Mouse (Mus musculus): Measurements from ENCODE around the gene Rpf1. TPM values are rescaled to one million over a fixed set of nuclear protein-coding genes. Genes with fewer than 3 reads are reported as not detected.

Gene Rpf1
- total RNA-seq (2021) = 10 to 100 TPM; 13.3 to 13.4 TPM
- long read RNA-seq, experiment 1, transcript Rpf1-201 (9 exons, 1,661 nt) = major isoform, 6 of 7 reads
- long read RNA-seq, experiment 1, partial matches to known transcripts = 1 of 7 reads
- long read RNA-seq, experiment 1, other reads (novel, unspliced or antisense) = 0 of 7 reads
- long read RNA-seq, experiment 2, transcript Rpf1-201 (9 exons, 1,661 nt) = major isoform, 7 of 7 reads
- long read RNA-seq, experiment 2, partial matches to known transcripts = 0 of 7 reads
- long read RNA-seq, experiment 2, other reads (novel, unspliced or antisense) = 0 of 7 reads

DNA sequence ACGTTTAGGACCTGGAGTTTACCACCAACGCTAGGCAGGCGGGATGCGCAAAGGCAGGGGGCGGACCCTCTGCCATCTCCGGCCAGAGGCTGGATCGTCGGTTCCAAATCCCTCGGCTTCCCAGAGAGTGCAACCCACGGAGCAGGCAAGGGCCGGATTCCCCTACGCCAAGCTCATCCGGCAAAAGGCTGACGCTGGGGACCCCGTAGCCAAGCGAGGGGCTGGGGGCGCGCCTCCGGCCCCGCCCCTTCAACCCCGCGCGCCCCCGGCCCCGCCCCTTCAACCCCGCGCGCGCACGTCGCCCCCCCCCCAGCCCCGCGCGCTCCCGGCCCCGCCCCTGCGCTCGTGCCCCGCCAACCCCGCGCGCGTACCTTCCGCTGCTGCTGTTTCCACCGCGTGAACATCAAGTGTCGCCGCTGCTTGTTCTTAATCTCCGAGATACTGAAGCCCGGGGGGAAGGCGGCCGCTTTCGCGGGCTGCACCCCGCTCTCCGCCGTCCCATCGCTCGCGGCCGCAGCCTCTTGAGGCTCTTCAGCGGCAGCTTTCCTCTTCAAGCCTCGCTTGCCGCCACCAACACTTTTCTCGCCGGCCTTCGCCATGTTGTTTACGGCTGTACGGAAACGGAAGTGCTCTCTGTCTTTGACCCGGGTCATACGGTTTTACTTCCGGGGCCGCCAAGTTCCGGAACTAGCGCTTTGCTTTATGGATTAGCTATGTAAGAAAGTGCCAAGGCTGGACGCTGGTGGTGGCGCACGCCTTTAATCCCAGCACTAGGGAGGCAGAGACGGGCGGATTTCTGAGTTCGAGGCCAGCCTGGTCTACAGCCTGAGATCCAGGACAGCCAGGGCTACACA, at the start of gene Rpf1:
Gene Rpf1 (minus strand): TSS at position 632 of the 854 bp plus-strand sequence.
- peak; percentile 92 for DNase-seq (ENCODE audit: low spot score)

GRCm38 (mm10) chr3:146570939-146571338, 49.7 kb upstream of the Rpf1 start:
- DNase-seq (ENCODE audit: low spot score) = no peak

- DNase-seq (ENCODE audit: low spot score) = no peak
These were observed 49.0 kb upstream of the Rpf1 start, which contains the start of gene Uox for GRCm38 (mm10) chr3:146570148-146570782. TSS of gene Uox (plus strand) at chr3:146570426.

- DNase-seq (ENCODE audit: low spot score) = no peak
These were observed 48.4 kb upstream of the Rpf1 start for GRCm38 (mm10) chr3:146569594-146569993.

DNA sequence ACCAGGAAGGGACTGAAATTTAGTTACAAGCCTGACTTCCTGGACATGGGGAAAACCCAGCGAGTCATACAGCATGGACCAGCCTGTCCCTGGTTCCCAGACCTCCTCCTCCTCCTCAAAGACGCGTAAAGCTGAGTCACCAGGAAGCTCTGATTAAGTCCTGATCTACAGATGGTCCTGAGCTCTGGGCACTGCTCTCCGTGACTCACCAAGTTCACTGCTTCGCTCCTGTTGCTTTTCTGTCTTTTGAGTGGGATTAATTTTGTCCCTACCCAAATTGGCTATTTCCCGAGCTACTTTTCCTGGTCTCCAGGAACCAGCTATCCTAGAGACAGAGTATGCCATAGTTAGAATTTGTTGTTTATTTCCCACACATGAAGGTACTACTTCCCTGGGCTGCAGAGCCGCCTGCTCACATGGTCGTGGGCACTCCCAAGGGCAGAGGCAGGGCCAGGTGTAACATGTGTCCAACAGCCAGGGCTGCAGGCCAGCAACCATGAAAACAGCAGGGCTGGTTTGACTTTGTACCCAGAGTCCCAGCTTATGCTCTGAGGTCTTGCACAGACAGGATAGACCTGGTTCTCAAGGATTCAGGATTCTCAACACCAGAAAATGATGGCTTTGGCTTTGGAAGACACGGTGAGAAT, 46.8 kb upstream of the Rpf1 start:
- no peak for DNase-seq (ENCODE audit: low spot score)

- no peak for DNase-seq (ENCODE audit: low spot score)
These were observed 46.1 kb upstream of the Rpf1 start for GRCm38 (mm10) chr3:146567366-146567765.

GRCm38 (mm10) chr3:146565065-146565411, 43.8 kb upstream of the Rpf1 start:
- no peak for DNase-seq (ENCODE audit: low spot score)

GRCm38 (mm10) chr3:146564268-146565064, 43.2 kb upstream of the Rpf1 start:
- DNase-seq (ENCODE audit: low spot score) = peak; percentile 66

GRCm38 (mm10) chr3:146562936-146563335, 41.7 kb upstream of the Rpf1 start:
- DNase-seq (ENCODE audit: low spot score) = no peak

DNA sequence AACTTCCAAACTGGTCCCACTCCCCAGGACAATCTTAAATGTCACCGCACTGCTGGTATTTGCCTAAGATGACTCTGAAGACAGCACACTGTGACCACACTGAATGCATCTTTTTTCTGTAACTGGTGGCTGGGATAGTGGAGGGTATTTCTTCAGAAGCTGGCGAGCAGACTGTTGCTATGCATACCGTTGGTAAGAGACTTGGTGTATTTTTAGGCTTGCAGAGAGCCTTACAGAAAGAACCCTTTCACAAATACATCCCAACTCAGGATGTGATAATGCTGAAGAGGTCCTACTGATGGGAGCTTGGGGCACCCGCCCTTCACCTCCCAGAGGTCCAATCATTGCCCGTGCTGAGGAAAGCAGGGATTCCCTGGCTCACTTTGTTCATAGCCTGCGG, 36.3 kb upstream of the Rpf1 start:
- no peak for DNase-seq (ENCODE audit: low spot score)

- DNase-seq (ENCODE audit: low spot score) = no peak
These were observed 35.3 kb upstream of the Rpf1 start for GRCm38 (mm10) chr3:146556567-146556966.

GRCm38 (mm10) chr3:146554816-146555215, 33.6 kb upstream of the Rpf1 start:
- DNase-seq (ENCODE audit: low spot score) = no peak

DNA sequence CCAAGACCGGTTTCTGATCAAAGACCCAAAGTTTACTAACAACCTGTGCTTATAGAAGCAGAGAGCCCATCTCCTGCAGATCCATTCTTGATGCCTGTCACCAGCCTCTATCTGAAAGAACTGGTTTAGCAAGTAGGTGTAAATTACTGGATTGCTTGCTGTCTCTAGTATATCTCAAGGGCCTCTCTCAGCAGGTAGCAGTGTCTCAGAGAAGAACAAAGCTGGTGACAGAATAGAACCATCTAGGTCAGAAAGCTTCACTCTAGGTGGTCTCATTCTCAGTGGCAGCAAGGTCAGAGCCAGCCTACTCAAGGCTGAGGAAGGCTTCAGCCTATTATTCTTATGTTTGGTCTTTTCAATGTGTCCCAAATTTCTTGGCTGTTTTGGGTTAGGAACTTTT, 22.4 kb upstream of the Rpf1 start:
- DNase-seq (ENCODE audit: low spot score) = no peak

GRCm38 (mm10) chr3:146540521-146541273, 19.5 kb upstream of the Rpf1 start:
- DNase-seq (ENCODE audit: low spot score) = no peak

- DNase-seq (ENCODE audit: low spot score) = no peak
These were observed 13.8 kb upstream of the Rpf1 start for GRCm38 (mm10) chr3:146534986-146535385.

- no peak for DNase-seq (ENCODE audit: low spot score)
These were observed 7.1 kb upstream of the Rpf1 start for GRCm38 (mm10) chr3:146528335-146528734.

DNA sequence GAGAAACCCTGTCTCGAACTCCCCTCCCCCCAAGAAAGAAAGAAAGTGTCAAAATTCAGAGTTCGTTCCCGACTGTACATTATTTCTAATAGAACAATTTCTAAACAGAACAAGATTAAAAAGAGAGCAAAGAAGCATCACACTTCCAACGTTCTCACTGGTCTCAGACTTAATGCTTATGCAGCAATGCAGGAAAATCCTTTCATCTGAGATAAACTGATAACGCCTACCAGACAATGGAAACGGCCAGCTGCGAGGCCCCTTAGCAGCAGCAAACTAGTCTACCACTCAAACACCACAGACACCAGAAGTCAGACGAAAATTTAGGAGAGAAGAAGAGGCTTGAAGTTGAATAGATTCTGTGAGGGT, 407 bp upstream of the Rpf1 start:
- no peak for DNase-seq (ENCODE audit: low spot score)

DNA sequence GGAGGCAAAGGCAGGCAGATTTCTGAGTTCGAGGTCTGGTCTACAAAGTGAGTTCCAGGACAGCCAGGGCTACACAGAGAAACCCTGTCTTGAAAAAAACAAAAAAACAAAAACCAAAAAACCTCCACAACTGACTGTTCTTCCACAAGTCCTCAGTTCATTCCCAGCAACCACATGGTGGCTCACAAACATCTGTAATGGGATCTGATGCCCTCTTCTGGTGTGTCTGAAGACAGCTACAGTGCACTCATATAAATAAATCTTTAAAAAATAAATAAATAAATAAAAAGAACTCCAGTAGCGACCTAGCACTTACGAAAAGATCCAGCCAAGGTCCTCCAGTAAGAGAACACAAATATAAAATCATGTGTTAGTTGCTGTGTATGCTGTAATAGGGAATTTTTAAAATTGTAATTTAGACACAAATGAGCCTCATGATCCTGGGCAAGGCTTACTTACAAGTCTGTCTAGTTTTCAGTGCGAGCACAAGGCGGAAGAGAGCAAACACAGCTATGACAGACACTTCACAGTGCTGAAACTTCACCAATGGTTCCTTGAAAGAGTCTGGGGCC, 917 bp downstream of the Rpf1 start:
- no peak for DNase-seq (ENCODE audit: low spot score)

GRCm38 (mm10) chr3:146506711-146507110, 14.5 kb downstream of the Rpf1 start:
- no peak for DNase-seq (ENCODE audit: low spot score)

GRCm38 (mm10) chr3:146501601-146502123, 19.6 kb downstream of the Rpf1 start:
- DNase-seq (ENCODE audit: low spot score) = no peak
